Mouse (Mus musculus) megakaryocyte, embryonic 14.5 days (primary cell): Measurements from ENCODE around the gene Cdk5.

Source experiments
- FLI1 ChIP-seq: IDR thresholded peaks from 2 replicates; pipeline ENCODE4 v1.6.1; 2012; ENCODE audit warnings: low read length, inconsistent platforms, mixed read lengths
- GATA1 ChIP-seq: IDR thresholded peaks from 3 replicates; pipeline ENCODE4 v1.6.1; 2012; ENCODE audit warnings: mixed read lengths, low read length, inconsistent platforms, borderline replicate concordance

DNA sequence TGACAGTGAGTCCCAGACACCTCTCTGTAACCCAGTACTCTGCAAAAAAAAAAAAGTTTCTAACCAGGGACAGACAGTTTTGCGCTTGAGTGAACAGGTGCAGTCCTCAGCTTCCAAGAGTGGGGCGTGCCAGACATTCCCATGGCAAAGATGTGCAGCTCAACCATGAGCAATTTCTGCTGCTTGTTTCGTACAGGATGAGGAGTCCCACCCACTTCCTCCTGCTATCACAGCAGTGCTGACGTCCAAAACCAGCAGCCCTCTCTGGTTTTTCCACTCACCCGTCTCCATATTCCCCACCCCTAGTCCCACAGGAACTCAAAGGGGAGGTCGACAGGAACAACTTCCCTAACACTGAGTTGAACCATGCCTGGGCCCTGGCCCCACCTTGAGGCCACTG, 38.9 kb downstream of the Cdk5 start:
- TF ChIP-seq FLI1 (no peak), GATA1 (no peak)
